In genomic region chr8:119400122-119400671, GRCm38 (mm10) we compare ENCODE assay signal across 21 mouse cellular contexts. TPM values are rescaled to one million over a fixed set of nuclear protein-coding genes. Genes with fewer than 3 reads are reported as not detected.
DNase-seq lines count a peak whose midpoint lies in the region; ATAC-seq and TF ChIP-seq lines count a peak whose summit lies in the region.
"Had no signal": no experiment of that assay in that cellular context is flagged by ENCODE, and none has a peak within 500 bp of the region (broad histone marks: within the 10 kb centered on the region; RNA-seq: fewer than 3 reads in every experiment).

No protein-coding gene starts in this region.

- ATAC-seq in kidney, embryonic 14.5 days (ENCODE audit: low FRiP score, low TSS enrichment) = no peak
- peak; percentile 72 for ATAC-seq in intestine, postnatal 0 days
- peak; percentile 81 for ATAC-seq in stomach, postnatal 0 days (ENCODE audit: low FRiP score, low TSS enrichment)
- ATAC-seq: forebrain, embryonic 14.5 days had no signal

- no peak overlapping the region for H3K4me2 ChIP-seq in kidney, embryonic 14.5 days (replicated peaks; ENCODE audit: low read depth, low read length)
- peak overlapping the region; percentile 35 for H3K4me2 ChIP-seq in intestine, postnatal 0 days (replicated peaks; ENCODE audit: low read depth)
- H3K4me2 ChIP-seq in stomach, postnatal 0 days (replicated peaks; ENCODE audit: low read depth) = no peak overlapping the region
- H3K4me2 ChIP-seq: embryonic facial prominence, embryonic 12.5 days; heart, embryonic 15.5 days; limb, embryonic 15.5 days had no signal

- H3K27ac ChIP-seq in kidney, adult 2 months (ENCODE audit: insufficient read depth, low read depth, low read length) = peak overlapping the region; percentile 45; the same call in 1 of the 2 replicates
- H3K27ac ChIP-seq in kidney, embryonic 14.5 days (ENCODE audit: low read depth, low read length) = no peak overlapping the region
- H3K27ac ChIP-seq in intestine, postnatal 0 days (ENCODE audit: low read depth, low read length) = peak overlapping the region; percentile 88
- H3K27ac ChIP-seq in stomach, postnatal 0 days (replicated peaks) = 0 out of 2 replicates have a peak overlapping the region, but pooled peaks have one; percentile 35
- H3K27ac ChIP-seq: embryonic facial prominence, embryonic 12.5 days; limb, embryonic 15.5 days had no signal

- TF ChIP-seq EP300 in stomach, postnatal 0 days (optimal IDR thresholded peaks at IDR 0.05) = no peak

- H3K4me3 ChIP-seq in kidney, adult 2 months (ENCODE audit: insufficient read depth, low read depth, low read length) = no peak overlapping the region
- H3K4me3 ChIP-seq in kidney, embryonic 14.5 days (ENCODE audit: low read length) = no peak overlapping the region
- no peak overlapping the region for H3K4me3 ChIP-seq in intestine, postnatal 0 days (ENCODE audit: low read depth, low read length)
- H3K4me3 ChIP-seq in stomach, postnatal 0 days (ENCODE audit: low read depth, low read length) = no peak overlapping the region
- H3K4me3 ChIP-seq: embryonic facial prominence, embryonic 12.5 days; erythroblast, embryonic 14.5 days; heart, embryonic 15.5 days; limb, embryonic 15.5 days; megakaryocyte, embryonic 14.5 days had no signal

- peaks cover 30% of the 10 kb centered on the region for H3K4me1 ChIP-seq in kidney, adult 2 months (ENCODE audit: control insufficient read depth, insufficient read depth, low read length)
- no peaks in the 10 kb centered on the region; the same call in 1 of the 2 replicates for H3K4me1 ChIP-seq in kidney, embryonic 14.5 days (ENCODE audit: control insufficient read depth, insufficient read depth, low read length)
- 0 out of 2 replicates have a peak, but pooled peaks cover 12% of the 10 kb centered on the region for H3K4me1 ChIP-seq in intestine, postnatal 0 days (replicated peaks; ENCODE audit: control insufficient read depth, insufficient read depth, low read length)
- H3K4me1 ChIP-seq in stomach, postnatal 0 days (replicated peaks; ENCODE audit: control insufficient read depth, insufficient read depth) = no peaks in the 10 kb centered on the region

- 66% methylated on average over 9 of the region's 9 CpGs for WGBS in kidney, adult 2 months
- WGBS in kidney, embryonic 14.5 days = 78% methylated on average over 9 of the region's 9 CpGs
- 39% methylated on average over 9 of the region's 9 CpGs for WGBS in intestine, postnatal 0 days
- 67% methylated on average over 9 of the region's 9 CpGs for WGBS in stomach, postnatal 0 days

- TF ChIP-seq POLR2A in kidney, adult 2 months (IDR thresholded peaks at IDR 0.05; ENCODE audit: low read depth, low read length) = no peak

- H3K9ac ChIP-seq in kidney, embryonic 14.5 days (ENCODE audit: low read depth, low read length) = no peak overlapping the region
- 0 out of 2 replicates have a peak overlapping the region, but pooled peaks have one; percentile 11 for H3K9ac ChIP-seq in intestine, postnatal 0 days (ENCODE audit: low read depth, low read length)
- no peak overlapping the region for H3K9ac ChIP-seq in stomach, postnatal 0 days (ENCODE audit: low read length)
- H3K9ac ChIP-seq: embryonic facial prominence, embryonic 12.5 days; heart, embryonic 15.5 days; limb, embryonic 15.5 days had no signal

- no peak for TF ChIP-seq CTCF in kidney, adult 2 months (conservative IDR thresholded peaks at IDR 0.05; ENCODE audit: insufficient read depth, insufficient read length, low read depth, low read length)
- no peak for TF ChIP-seq CTCF in intestine, postnatal 0 days (IDR thresholded peaks at IDR 0.05; ENCODE audit: low read depth)
- TF ChIP-seq CTCF in stomach, postnatal 0 days (IDR thresholded peaks at IDR 0.05; ENCODE audit: low read depth) = no peak

- no peaks in the 10 kb centered on the region for H3K9me3 ChIP-seq in kidney, embryonic 14.5 days (ENCODE audit: control insufficient read depth, low read length)
- no peaks in the 10 kb centered on the region for H3K9me3 ChIP-seq in intestine, postnatal 0 days (ENCODE audit: control insufficient read depth)
- H3K9me3 ChIP-seq in stomach, postnatal 0 days (ENCODE audit: control insufficient read depth, low read length) = no peaks in the 10 kb centered on the region
- H3K9me3 ChIP-seq: embryonic facial prominence, embryonic 12.5 days; heart, embryonic 15.5 days; limb, embryonic 15.5 days; megakaryocyte, embryonic 14.5 days had no signal

- peak; percentile 79 for DNase-seq in kidney, adult 2 months
- peak; percentile 58 to 69 for DNase-seq in kidney, postnatal 25 days
- DNase-seq in stomach, postnatal 0 days (ENCODE audit: low spot score) = peak; percentile 66
- DNase-seq in cerebellum, postnatal 14 days = no peak
- DNase-seq in heart, adult 8-10 months (ENCODE audit: low spot score) = no peak
- DNase-seq: adrenal gland, adult 2 months; cerebellum, adult 9-11 months; lung, adult 2 months; midbrain, embryonic 14.5 days; right cerebral cortex, postnatal 14 days; thymus, postnatal 25 days had no signal

- H3K27me3 ChIP-seq in kidney, adult 2 months (replicated peaks; ENCODE audit: control insufficient read depth, insufficient read depth, low read length) = no peaks in the 10 kb centered on the region
- H3K27me3 ChIP-seq in kidney, embryonic 14.5 days (ENCODE audit: control insufficient read depth, insufficient read depth, low read length) = no peaks in the 10 kb centered on the region
- H3K27me3 ChIP-seq in intestine, postnatal 0 days (replicated peaks; ENCODE audit: control insufficient read depth, insufficient read depth, low read length) = no peaks in the 10 kb centered on the region
- H3K27me3 ChIP-seq in stomach, postnatal 0 days (ENCODE audit: control insufficient read depth, insufficient read depth, low read length) = no peaks in the 10 kb centered on the region
- H3K27me3 ChIP-seq: embryonic facial prominence, embryonic 12.5 days; heart, embryonic 15.5 days; limb, embryonic 15.5 days; megakaryocyte, embryonic 14.5 days had no signal

- no peaks in the 10 kb centered on the region for H3K36me3 ChIP-seq in kidney, adult 2 months (ENCODE audit: control insufficient read depth, insufficient read depth, low read length)
- no peaks in the 10 kb centered on the region for H3K36me3 ChIP-seq in kidney, embryonic 14.5 days (ENCODE audit: control insufficient read depth, insufficient read depth, low read length)
- peaks cover 30% of the 10 kb centered on the region; the same call in 1 of the 2 replicates for H3K36me3 ChIP-seq in intestine, postnatal 0 days (ENCODE audit: control insufficient read depth, insufficient read depth)
- peaks cover 7% of the 10 kb centered on the region; the same call in 1 of the 2 replicates for H3K36me3 ChIP-seq in stomach, postnatal 0 days (ENCODE audit: control insufficient read depth, insufficient read depth, low read length)

RNA-seq across cellular contexts. Expression of gene Mlycd, which starts 5.5 kb away (rescaled TPM):
- polyA plus RNA-seq in kidney, adult 2 months (2012; rRNA removed) = 48.2 and 55.6 TPM in 2 replicates
- 10.8 and 12.1 TPM in 2 replicates for polyA plus RNA-seq in kidney, embryonic 14.5 days (2014; fragmentation: Nextera tagmentation; extraction: Ambion mirVana)
- 29.0 and 29.4 TPM in 2 replicates for polyA plus RNA-seq in intestine, postnatal 0 days (2015; fragmentation: Nextera tagmentation; extraction: Ambion mirVana)
- polyA plus RNA-seq in stomach, postnatal 0 days (2015; fragmentation: Nextera tagmentation; extraction: Ambion mirVana) = 22.0 and 24.0 TPM in 2 replicates
- total RNA-seq in heart, adult 8-10 months (2022) = 100 to 1,000 TPM; 102 to 129 (median 123) TPM

RNA-seq across cellular contexts. Expression of gene Osgin1, which starts 33.7 kb away (rescaled TPM):
- 115 and 194 TPM in 2 replicates for polyA plus RNA-seq in kidney, adult 2 months (2012; rRNA removed)
- 0.71 and 1.2 TPM in 2 replicates for polyA plus RNA-seq in kidney, embryonic 14.5 days (2014; fragmentation: Nextera tagmentation; extraction: Ambion mirVana)
- 17.7 and 19.6 TPM in 2 replicates for polyA plus RNA-seq in intestine, postnatal 0 days (2015; fragmentation: Nextera tagmentation; extraction: Ambion mirVana)
- polyA plus RNA-seq in stomach, postnatal 0 days (2015; fragmentation: Nextera tagmentation; extraction: Ambion mirVana) = 11.4 and 14.5 TPM in 2 replicates
- total RNA-seq in heart, adult 8-10 months (2022) = 1 to 10 TPM; 3.4 to 7.6 (median 5.8) TPM
- polyA plus RNA-seq: midbrain, embryonic 14.5 days had no signal

RNA-seq across cellular contexts. Expression of gene Necab2, which starts 46.3 kb away (rescaled TPM):
- 0.07 and 0.11 TPM in 2 replicates for polyA plus RNA-seq in kidney, adult 2 months (2012; rRNA removed)
- 4.6 and 5.0 TPM in 2 replicates for polyA plus RNA-seq in kidney, embryonic 14.5 days (2014; fragmentation: Nextera tagmentation; extraction: Ambion mirVana)
- 1.0 and 1.3 TPM in 2 replicates for polyA plus RNA-seq in intestine, postnatal 0 days (2015; fragmentation: Nextera tagmentation; extraction: Ambion mirVana)
- polyA plus RNA-seq in stomach, postnatal 0 days (2015; fragmentation: Nextera tagmentation; extraction: Ambion mirVana) = 1.5 and 1.6 TPM in 2 replicates
- total RNA-seq in heart, adult 8-10 months (2022) = not detected
- total RNA-seq: hematopoietic stem cell, adult 5-6 weeks; neutrophil, adult 5-6 weeks had no signal
- polyA plus RNA-seq: erythroblast, embryonic 14.5 days had no signal

RNA-seq across cellular contexts. Expression of gene Hsbp1, which starts 55.9 kb away (rescaled TPM):
- polyA plus RNA-seq in kidney, adult 2 months (2012; rRNA removed) = 161 and 203 TPM in 2 replicates
- 305 and 387 TPM in 2 replicates for polyA plus RNA-seq in kidney, embryonic 14.5 days (2014; fragmentation: Nextera tagmentation; extraction: Ambion mirVana)
- polyA plus RNA-seq in intestine, postnatal 0 days (2015; fragmentation: Nextera tagmentation; extraction: Ambion mirVana) = 256 and 259 TPM in 2 replicates
- polyA plus RNA-seq in stomach, postnatal 0 days (2015; fragmentation: Nextera tagmentation; extraction: Ambion mirVana) = 245 and 246 TPM in 2 replicates
- 100 to 1,000 TPM; 154 to 167 (median 157) TPM for total RNA-seq in heart, adult 8-10 months (2022)

Comparison
In these comparisons a context has a peak if more than half of its experiments do, and no peak if none do; other contexts are left out.
1. DNase-seq: peak in kidney, adult 2 months (single experiment), kidney, postnatal 25 days (2 of 2) and stomach, postnatal 0 days (single experiment); none in cerebellum, postnatal 14 days (0 of 2) and heart, adult 8-10 months (single experiment).